Mouse (Mus musculus) forebrain, postnatal 0 days (tissue): Measurements from ENCODE around the gene Ensa. TPM values are rescaled to one million over a fixed set of nuclear protein-coding genes. Genes with fewer than 3 reads are reported as not detected.

ENCODE experiments used
- ATAC-seq: fragments of 200-750 bp; cut with Nextera tagmentation; 2 replicates; pipeline ENCODE4 v1.8.0; 2017; ENCODE audit warnings: mild to moderate bottlenecking, moderate library complexity
- DNase-seq: peaks from one replicate; pipeline ENCODE4 v3.0.0-alpha.2; 2015
- H3K27ac ChIP-seq: fragments of 300-500 bp; sonication (generic); 2 replicates; pipeline ENCODE4 v1.5.1; 2014; ENCODE audit warnings: low read depth, mild to moderate bottlenecking, antibody characterized with exemption, low read length, moderate library complexity, mixed read lengths
- H3K27me3 ChIP-seq: fragments of 300-500 bp; sonication (generic); 2 replicates; pipeline ENCODE4 v1.6.1; 2014; ENCODE audit warnings: mild to moderate bottlenecking, low read length, mixed read lengths; ENCODE audit not compliant: insufficient read depth
- H3K36me3 ChIP-seq: fragments of 300-500 bp; sonication (generic); 2 replicates; pipeline ENCODE4 v1.6.1; 2014; ENCODE audit warnings: mild to moderate bottlenecking, moderate library complexity; ENCODE audit not compliant: insufficient read depth
- H3K4me1 ChIP-seq: fragments of 300-500 bp; sonication (generic); 2 replicates; pipeline ENCODE4 v1.6.1; 2014; ENCODE audit warnings: antibody characterized with exemption; ENCODE audit not compliant: insufficient read depth
- H3K4me2 ChIP-seq: fragments of 300-500 bp; sonication (generic); 2 replicates; pipeline ENCODE4 v1.6.1; 2014; ENCODE audit warnings: low read depth, mild to moderate bottlenecking, moderate library complexity
- H3K4me3 ChIP-seq: fragments of 300-500 bp; sonication (generic); 2 replicates; pipeline ENCODE4 v1.5.1; 2014; ENCODE audit warnings: low read depth, low read length, mixed read lengths
- H3K9ac ChIP-seq: fragments of 300-500 bp; sonication (generic); 2 replicates; pipeline ENCODE4 v1.6.1; 2014; ENCODE audit warnings: mild to moderate bottlenecking
- H3K9me3 ChIP-seq: fragments of 300-500 bp; sonication (generic); 2 replicates; pipeline ENCODE4 v1.6.1; 2016; ENCODE audit warnings: low read length
- CTCF ChIP-seq: sonication (generic); IDR thresholded peaks from 2 replicates; pipeline ENCODE4 v1.5.1; 2016; ENCODE audit warnings: antibody characterized with exemption, control low read depth, low read depth
- WGBS: fragments of 180-500 bp; shearing (Covaris S2); extraction: QIAGEN DNeasy Blood & Tissue Kit; methylation state at CpG from one replicate; pipeline ENCODE4 v1.1.7; 2014; 5-methylcytosine and 5-hydroxymethylcytosine counted together
- polyA plus RNA-seq: library from polyadenylated mRNA; unstranded; fragments of >200 nt; fragmentation: Nextera tagmentation; extraction: Ambion mirVana; gene quantifications from 2 replicates; pipeline ENCODE4 v1.2.1, GENCODE M21; 2015
- total RNA-seq: library from RNA; depleted of rRNA; stranded (reverse); fragments of >200 nt; gene quantifications from 2 replicates; pipeline ENCODE4 v1.2.3, GENCODE M21; 2014

Ensa gene
- total and polyA plus RNA-seq, 2 experiments from 2014 or later: 140 to 151 TPM

GRCm38 (mm10) chr3:95657711-95658110 is 32.9 kb downstream of the Ensa start:
- no peaks in the 10 kb centered on the region for H3K9me3 ChIP-seq
- H3K4me2 ChIP-seq: peak overlapping the region; percentile 49
- H3K36me3 ChIP-seq: peaks cover 6% of the 10 kb centered on the region; the same call in 1 of the 2 replicates
- DNase-seq: no peak
- peak overlapping the region; percentile 83; the same call in 1 of the 2 replicates for H3K4me3 ChIP-seq
- 91% methylated on average over 3 of the region's 3 CpGs for WGBS
- no peak for ATAC-seq
- H3K27ac ChIP-seq: no peak overlapping the region
- H3K4me1 ChIP-seq: peaks cover 19% of the 10 kb centered on the region
- H3K27me3 ChIP-seq: no peaks in the 10 kb centered on the region
- H3K9ac ChIP-seq: peak overlapping the region; percentile 98; the same call in 1 of the 2 replicates
- no peak for TF ChIP-seq CTCF

GRCm38 (mm10) chr3:95658236-95658867 is 33.6 kb downstream of the Ensa start, which contains the start of gene Mcl1:
Gene Mcl1 (plus strand): TSS chr3:95658788.
- ATAC-seq (peak; percentile 97), DNase-seq (peak; percentile 94)
- Histone ChIP-seq H3K27me3 (no peaks in the 10 kb centered on the region), H3K4me1 (peaks cover 20% of the 10 kb centered on the region), H3K4me3 (peak within 1 kb of the TSS; percentile 83), H3K27ac (peak within 1 kb of the TSS; percentile 98), H3K9ac (peak within 1 kb of the TSS; percentile 98), H3K9me3 (no peaks in the 10 kb centered on the region), H3K4me2 (peak within 1 kb of the TSS; percentile 75), H3K36me3 (peaks cover 11% of the 10 kb centered on the region)
- peak; percentile 38; the same call in 1 of the 2 replicates for TF ChIP-seq CTCF
- under 1% methylated on average over 43 of the region's 43 CpGs for WGBS

- no peak; the same call in 1 of the 2 replicates for TF ChIP-seq CTCF
Observed at GRCm38 (mm10) chr3:95658868-95659712, 34.3 kb downstream of the Ensa start.

GRCm38 (mm10) chr3:95659948-95660347 is 35.2 kb downstream of the Ensa start:
- Histone ChIP-seq H3K9ac (peak overlapping the region; percentile 98), H3K9me3 (no peaks in the 10 kb centered on the region), H3K36me3 (peaks cover 25% of the 10 kb centered on the region), H3K4me3 (peak overlapping the region; percentile 83), H3K4me1 (peaks cover 20% of the 10 kb centered on the region), H3K27me3 (no peaks in the 10 kb centered on the region), H3K4me2 (peak overlapping the region; percentile 75), H3K27ac (peak overlapping the region; percentile 98)
- no peak for TF ChIP-seq CTCF
- WGBS: 3% methylated on average over 8 of the region's 8 CpGs
- DNase-seq (no peak), ATAC-seq (no peak)

More at GRCm38 (mm10) chr3:95658868-95659712, 34.3 kb downstream of the Ensa start:
- Histone ChIP-seq H3K4me3 (peak overlapping the region; percentile 83), H3K4me1 (peaks cover 20% of the 10 kb centered on the region), H3K27me3 (no peaks in the 10 kb centered on the region), H3K9me3 (no peaks in the 10 kb centered on the region), H3K9ac (peak overlapping the region; percentile 98), H3K27ac (peak overlapping the region; percentile 98), H3K4me2 (peak overlapping the region; percentile 75), H3K36me3 (peaks cover 18% of the 10 kb centered on the region)
- ATAC-seq (peak; percentile 69), DNase-seq (peak; percentile 76)
- 2% methylated on average over 91 of the region's 113 CpGs for WGBS

- H3K4me2 ChIP-seq: peak overlapping the region; percentile 75
- peaks cover 30% of the 10 kb centered on the region for H3K36me3 ChIP-seq
- no peaks in the 10 kb centered on the region for H3K27me3 ChIP-seq
- ATAC-seq (no peak), DNase-seq (no peak)
- peaks cover 20% of the 10 kb centered on the region for H3K4me1 ChIP-seq
- WGBS: 32% methylated on average over 2 of the region's 2 CpGs
- peak overlapping the region; percentile 98 for H3K9ac ChIP-seq
- no peak overlapping the region for H3K27ac ChIP-seq
- H3K9me3 ChIP-seq: no peaks in the 10 kb centered on the region
- H3K4me3 ChIP-seq: peak overlapping the region; percentile 83
- TF ChIP-seq CTCF: no peak
Observed at GRCm38 (mm10) chr3:95660788-95661478, 36.1 kb downstream of the Ensa start.

- Histone ChIP-seq H3K9me3 (no peaks in the 10 kb centered on the region), H3K9ac (no peak overlapping the region), H3K4me3 (no peak overlapping the region), H3K27ac (no peak overlapping the region), H3K4me2 (peak overlapping the region; percentile 17), H3K4me1 (peaks cover 20% of the 10 kb centered on the region), H3K27me3 (no peaks in the 10 kb centered on the region), H3K36me3 (peaks cover 30% of the 10 kb centered on the region)
- ATAC-seq (no peak), DNase-seq (no peak)
- WGBS: 71% methylated on average over 7 of the region's 7 CpGs
- no peak for TF ChIP-seq CTCF
Observed at GRCm38 (mm10) chr3:95661945-95662715, 37.3 kb downstream of the Ensa start.
